Mouse (Mus musculus): Measurements from ENCODE around the gene Jkamp. TPM values are rescaled to one million over a fixed set of nuclear protein-coding genes. Genes with fewer than 3 reads are reported as not detected.

Gene Jkamp
- polyA plus RNA-seq, 1 experiment = not detected

GRCm38 (mm10) chr12:72083265-72083664 lies 2.1 kb upstream of the Jkamp start:
- no peak overlapping the region for H3K4me3 ChIP-seq (ENCODE audit: insufficient read depth, low read depth, low read length)
- TF ChIP-seq CTCF (IDR thresholded peaks at IDR 0.05; ENCODE audit: insufficient read depth, low read depth, low read length) (no peak), POLR2A (IDR thresholded peaks at IDR 0.05; ENCODE audit: insufficient read depth, low read depth, low read length) (no peak)
- WGBS = 89% methylated on average over 9 of the region's 9 CpGs
- H3K4me1 ChIP-seq (ENCODE audit: control insufficient read depth, insufficient read depth, low read length) = peaks cover 9% of the 10 kb centered on the region
- no peak overlapping the region for H3K27ac ChIP-seq (ENCODE audit: insufficient read depth, low read depth, low read length)

DNA sequence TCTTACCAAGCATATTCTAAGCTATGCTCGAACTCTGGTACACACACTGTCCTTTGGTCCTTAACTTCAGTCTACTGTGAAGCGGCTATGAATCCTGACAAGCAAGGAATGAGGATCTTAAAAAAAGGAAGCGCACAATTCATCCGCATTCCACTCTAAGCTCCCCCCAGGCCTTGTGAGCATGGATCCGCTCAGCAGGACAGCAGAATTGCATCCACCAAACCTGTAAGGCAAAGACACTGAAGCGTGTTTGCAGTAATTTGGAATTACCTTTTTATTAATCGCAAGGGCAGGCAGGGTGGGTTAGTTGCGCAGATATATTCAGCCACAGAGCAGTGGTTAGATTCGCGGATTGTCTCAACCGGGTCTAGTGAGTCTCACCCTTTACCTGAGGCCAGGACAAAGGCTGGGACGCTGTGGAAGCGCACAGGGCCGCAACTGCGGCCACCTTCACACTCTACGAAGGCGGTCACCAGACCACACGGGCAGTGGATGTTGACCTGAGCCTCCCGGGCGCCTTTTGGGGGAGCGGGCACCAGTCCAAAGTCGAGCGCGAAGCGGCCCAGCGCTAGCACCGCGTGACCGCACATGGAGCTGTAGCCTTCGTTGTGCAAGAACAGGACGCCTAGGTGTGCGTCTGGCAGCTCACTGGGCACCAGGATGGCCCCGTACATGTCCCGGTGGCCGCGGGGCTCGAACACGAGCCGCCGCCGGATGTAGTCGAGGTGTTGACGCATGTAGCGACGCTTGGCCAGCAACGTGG lies 947 bp upstream of the Jkamp start:
- Histone ChIP-seq H3K27ac (ENCODE audit: insufficient read depth, low read depth, low read length) (peak overlapping the region; percentile 52), H3K4me1 (ENCODE audit: control insufficient read depth, insufficient read depth, low read length) (peaks cover 9% of the 10 kb centered on the region), H3K4me3 (ENCODE audit: insufficient read depth, low read depth, low read length) (peak overlapping the region; percentile 87)
- 15% methylated on average over 46 of the region's 46 CpGs for WGBS
- TF ChIP-seq POLR2A (IDR thresholded peaks at IDR 0.05; ENCODE audit: insufficient read depth, low read depth, low read length) = no peak
- TF ChIP-seq CTCF (IDR thresholded peaks at IDR 0.05; ENCODE audit: insufficient read depth, low read depth, low read length) = no peak

GRCm38 (mm10) chr12:72085024-72085328 lies 413 bp upstream of the Jkamp start:
- under 1% methylated on average over 31 of the region's 31 CpGs for WGBS
- TF ChIP-seq POLR2A (IDR thresholded peaks at IDR 0.05; ENCODE audit: insufficient read depth, low read depth, low read length) (no peak; the same call in 1 of the 2 replicates), CTCF (IDR thresholded peaks at IDR 0.05; ENCODE audit: insufficient read depth, low read depth, low read length) (no peak)

DNA sequence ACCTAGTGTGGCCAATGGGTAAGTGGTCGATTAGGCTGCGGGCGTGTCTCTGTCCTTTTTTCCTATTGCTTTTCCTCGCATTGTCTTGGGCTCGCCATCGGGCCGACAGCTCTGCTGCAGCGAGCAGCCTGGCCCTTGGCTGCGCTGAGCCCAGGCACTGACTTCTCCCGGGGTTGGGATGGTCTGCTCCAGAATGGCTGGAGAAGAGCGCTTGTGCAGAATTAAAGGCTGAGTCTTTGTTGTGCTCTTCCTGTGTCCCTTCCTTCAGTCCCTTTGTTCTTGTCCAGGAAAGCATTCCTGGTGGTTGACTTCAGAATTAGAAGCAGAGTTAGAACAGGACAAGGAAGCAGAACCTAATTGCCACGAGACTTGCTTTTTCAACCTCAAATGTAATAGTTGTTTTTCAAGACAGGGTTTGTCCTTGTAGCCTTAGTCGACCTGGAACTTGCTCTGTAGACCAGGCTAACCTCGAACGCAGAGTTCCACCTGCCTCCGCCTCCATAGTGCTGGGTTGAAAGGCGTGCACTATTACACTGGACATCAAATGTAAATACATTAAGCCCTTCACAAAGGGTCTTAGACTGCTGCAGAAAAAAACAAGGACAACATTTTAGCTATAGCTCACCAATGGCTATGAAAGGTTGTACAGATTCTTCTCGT lies 907 bp downstream of the Jkamp start:
- H3K4me3 ChIP-seq (ENCODE audit: insufficient read depth, low read depth, low read length) = peak overlapping the region; percentile 87
- WGBS = under 1% methylated on average over 18 of the region's 18 CpGs

More at GRCm38 (mm10) chr12:72085024-72085328, 413 bp upstream of the Jkamp start:
- Histone ChIP-seq H3K4me1 (ENCODE audit: control insufficient read depth, insufficient read depth, low read length) (peaks cover 9% of the 10 kb centered on the region), H3K27ac (ENCODE audit: insufficient read depth, low read depth, low read length) (peak overlapping the region; percentile 52), H3K4me3 (ENCODE audit: insufficient read depth, low read depth, low read length) (peak overlapping the region; percentile 87)

GRCm38 (mm10) chr12:72089802-72090201 lies 4.4 kb downstream of the Jkamp start:
- TF ChIP-seq CTCF (IDR thresholded peaks at IDR 0.05; ENCODE audit: insufficient read depth, low read depth, low read length) = no peak
- no peak for TF ChIP-seq POLR2A (IDR thresholded peaks at IDR 0.05; ENCODE audit: insufficient read depth, low read depth, low read length)
- 83% methylated on average over 4 of the region's 4 CpGs for WGBS
- Histone ChIP-seq H3K4me1 (ENCODE audit: control insufficient read depth, insufficient read depth, low read length) (peaks cover 2% of the 10 kb centered on the region), H3K27ac (ENCODE audit: insufficient read depth, low read depth, low read length) (no peak overlapping the region), H3K4me3 (ENCODE audit: insufficient read depth, low read depth, low read length) (no peak overlapping the region)

More for the DNA sequence above, 907 bp downstream of the Jkamp start:
- H3K4me1 ChIP-seq (ENCODE audit: control insufficient read depth, insufficient read depth, low read length) = peaks cover 9% of the 10 kb centered on the region
- peak overlapping the region; percentile 86 for H3K27ac ChIP-seq (ENCODE audit: insufficient read depth, low read depth, low read length)
- TF ChIP-seq POLR2A (IDR thresholded peaks at IDR 0.05; ENCODE audit: insufficient read depth, low read depth, low read length) (no peak), CTCF (IDR thresholded peaks at IDR 0.05; ENCODE audit: insufficient read depth, low read depth, low read length) (no peak)

DNA sequence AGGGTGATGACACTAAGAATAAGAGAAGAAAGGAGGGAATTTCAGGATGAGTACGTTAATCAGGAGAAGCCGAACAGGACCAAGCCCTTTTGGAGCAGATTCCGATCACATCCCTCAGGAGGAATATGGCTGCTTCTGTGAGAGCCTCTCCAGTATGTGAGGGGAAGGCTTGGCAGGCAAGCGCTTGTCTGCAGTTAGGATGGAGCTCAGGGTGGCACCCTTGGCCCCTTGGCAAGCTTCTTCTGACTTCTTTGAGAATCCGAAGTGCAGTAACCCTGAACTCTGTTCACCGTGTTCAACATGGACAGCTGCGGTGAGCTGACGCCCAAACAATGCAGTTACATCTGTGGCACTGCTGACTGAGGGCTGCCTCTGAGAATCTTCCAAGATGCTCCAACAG lies 11.6 kb downstream of the Jkamp start:
- Histone ChIP-seq H3K4me3 (ENCODE audit: insufficient read depth, low read depth, low read length) (no peak overlapping the region), H3K4me1 (ENCODE audit: control insufficient read depth, insufficient read depth, low read length) (no peaks in the 10 kb centered on the region), H3K27ac (ENCODE audit: insufficient read depth, low read depth, low read length) (no peak overlapping the region)
- 97% methylated on average over 8 of the region's 8 CpGs for WGBS
- TF ChIP-seq POLR2A (IDR thresholded peaks at IDR 0.05; ENCODE audit: insufficient read depth, low read depth, low read length) = no peak
- TF ChIP-seq CTCF (IDR thresholded peaks at IDR 0.05; ENCODE audit: insufficient read depth, low read depth, low read length) = no peak

GRCm38 (mm10) chr12:72102776-72103175 lies 17.4 kb downstream of the Jkamp start:
- peaks cover 2% of the 10 kb centered on the region; the same call in 1 of the 2 replicates for H3K4me1 ChIP-seq (ENCODE audit: control insufficient read depth, insufficient read depth, low read length)
- no peak overlapping the region for H3K4me3 ChIP-seq (ENCODE audit: insufficient read depth, low read depth, low read length)
- no peak overlapping the region for H3K27ac ChIP-seq (ENCODE audit: insufficient read depth, low read depth, low read length)
- TF ChIP-seq CTCF (IDR thresholded peaks at IDR 0.05; ENCODE audit: insufficient read depth, low read depth, low read length) = no peak
- TF ChIP-seq POLR2A (IDR thresholded peaks at IDR 0.05; ENCODE audit: insufficient read depth, low read depth, low read length) = no peak
- 97% methylated on average over 6 of the region's 6 CpGs for WGBS

DNA sequence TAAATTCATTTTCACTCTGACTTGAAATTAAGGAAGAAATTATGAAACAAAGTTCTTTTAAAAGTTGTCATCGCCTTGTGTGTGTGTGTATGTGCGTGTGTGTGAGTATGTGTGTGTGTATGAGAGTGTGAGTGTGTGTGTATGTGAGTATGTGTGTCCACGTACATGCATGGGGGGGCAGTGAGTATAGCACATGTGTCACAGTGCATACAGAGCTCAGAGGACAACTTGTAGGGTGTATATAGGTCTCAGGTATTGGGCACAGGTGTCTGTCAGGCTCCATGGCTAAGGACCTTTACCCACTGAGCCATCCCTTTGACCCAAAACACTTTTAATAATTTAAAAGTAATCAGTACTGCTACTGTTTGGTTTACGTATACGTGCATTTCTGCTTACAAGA lies 18.6 kb downstream of the Jkamp start:
- 87% methylated on average over 5 of the region's 5 CpGs for WGBS
- Histone ChIP-seq H3K4me3 (ENCODE audit: insufficient read depth, low read depth, low read length) (no peak overlapping the region), H3K27ac (ENCODE audit: insufficient read depth, low read depth, low read length) (no peak overlapping the region), H3K4me1 (ENCODE audit: control insufficient read depth, insufficient read depth, low read length) (peaks cover 2% of the 10 kb centered on the region; the same call in 1 of the 2 replicates)
- no peak for TF ChIP-seq POLR2A (IDR thresholded peaks at IDR 0.05; ENCODE audit: insufficient read depth, low read depth, low read length)
- no peak for TF ChIP-seq CTCF (IDR thresholded peaks at IDR 0.05; ENCODE audit: insufficient read depth, low read depth, low read length)

Data from olfactory bulb, adult 2 months (tissue).